Mouse (Mus musculus): ENCODE measurements around the gene Snapc2. TPM values are rescaled to one million over a fixed set of nuclear protein-coding genes. Genes with fewer than 3 reads are reported as not detected.
"Not testable (repeated sequence)": the region's sequence is repeated elsewhere in the genome, so short reads cannot be mapped to it uniquely, and the experiment has no call there.

The Snapc2 gene
- polyA plus RNA-seq, 1 experiment from 2014 or later: 58.6 TPM

DNA sequence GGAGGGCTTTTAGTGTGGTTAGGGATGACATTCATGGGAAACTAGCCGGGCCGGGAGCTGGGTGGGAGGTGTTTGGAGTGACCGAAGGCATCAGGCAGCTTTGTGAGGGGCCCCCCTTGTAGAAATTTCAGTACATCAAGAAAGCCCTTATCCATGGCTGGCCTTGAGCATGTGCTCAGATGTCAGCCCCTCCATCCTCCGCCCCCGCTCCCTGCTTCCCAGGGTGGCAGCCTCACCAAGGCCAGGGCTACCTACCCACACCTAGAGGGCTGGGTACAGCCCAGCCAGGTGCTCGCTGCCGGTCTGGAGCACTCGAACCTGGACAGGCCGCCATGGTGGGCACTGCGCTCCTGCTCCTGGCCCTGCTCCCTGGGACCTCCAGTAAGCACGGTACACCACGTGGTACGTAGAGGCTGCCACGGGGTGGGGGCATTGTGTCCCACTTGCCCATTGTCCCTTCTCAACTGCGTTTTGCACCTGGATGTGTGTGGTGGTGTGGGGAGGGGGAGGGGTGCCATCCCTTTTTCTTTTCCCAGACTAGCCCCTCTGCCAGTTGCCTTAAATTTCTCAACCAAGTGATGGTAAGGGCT lies 4.8 kb upstream of the Snapc2 start, which contains the start of gene Tgfbr3l:
TSS of gene Tgfbr3l (plus strand) at position 264 of the 590 bp plus-strand sequence.
- H3K4me3 ChIP-seq (replicated peaks; ENCODE audit: low read depth, low read length): no peak within 1 kb of the TSS
- H3K4me2 ChIP-seq (ENCODE audit: low read length): no peak within 1 kb of the TSS
- no peaks in the 10 kb centered on the region for H3K27me3 ChIP-seq (ENCODE audit: control insufficient read depth, insufficient read depth, low read length)
- WGBS: 77% methylated on average over 15 of the region's 15 CpGs
- peaks cover 62% of the 10 kb centered on the region for H3K36me3 ChIP-seq (ENCODE audit: control insufficient read depth, insufficient read depth, low read length)
- H3K4me1 ChIP-seq (ENCODE audit: control insufficient read depth, insufficient read depth, low read length): peaks cover 5% of the 10 kb centered on the region
- H3K9me3 ChIP-seq (ENCODE audit: control insufficient read depth, low read length): no peaks in the 10 kb centered on the region
- ATAC-seq (ENCODE audit: low FRiP score, low TSS enrichment) (no peak), DNase-seq (no peak)
- no peak within 1 kb of the TSS for H3K9ac ChIP-seq (replicated peaks; ENCODE audit: low read length)
- H3K27ac ChIP-seq (replicated peaks; ENCODE audit: low read depth, low read length): 0 out of 2 replicates have a peak within 1 kb of the TSS, but pooled peaks have one; percentile 8

DNA sequence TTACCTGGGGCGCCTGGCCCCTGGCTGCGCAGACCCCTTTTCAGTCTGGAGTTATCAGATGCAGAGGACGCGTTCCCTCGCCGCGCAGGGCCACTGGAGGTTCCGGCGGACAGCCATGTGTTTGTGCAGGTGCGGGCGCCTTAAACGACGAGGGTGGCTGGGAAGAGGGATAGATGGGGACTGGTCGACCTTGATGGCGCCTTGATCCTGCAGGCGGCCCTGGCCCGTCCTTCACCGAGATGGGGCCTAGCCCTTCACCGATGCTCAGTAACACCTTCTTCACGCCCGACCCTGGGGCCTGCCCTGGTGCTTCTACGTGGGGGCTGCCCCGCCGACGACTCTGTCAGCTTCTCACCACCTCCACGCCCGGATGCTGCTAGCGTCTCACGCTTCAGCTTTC lies 3.7 kb upstream of the Snapc2 start:
- peaks cover 51% of the 10 kb centered on the region for H3K36me3 ChIP-seq (ENCODE audit: control insufficient read depth, insufficient read depth, low read length)

DNA sequence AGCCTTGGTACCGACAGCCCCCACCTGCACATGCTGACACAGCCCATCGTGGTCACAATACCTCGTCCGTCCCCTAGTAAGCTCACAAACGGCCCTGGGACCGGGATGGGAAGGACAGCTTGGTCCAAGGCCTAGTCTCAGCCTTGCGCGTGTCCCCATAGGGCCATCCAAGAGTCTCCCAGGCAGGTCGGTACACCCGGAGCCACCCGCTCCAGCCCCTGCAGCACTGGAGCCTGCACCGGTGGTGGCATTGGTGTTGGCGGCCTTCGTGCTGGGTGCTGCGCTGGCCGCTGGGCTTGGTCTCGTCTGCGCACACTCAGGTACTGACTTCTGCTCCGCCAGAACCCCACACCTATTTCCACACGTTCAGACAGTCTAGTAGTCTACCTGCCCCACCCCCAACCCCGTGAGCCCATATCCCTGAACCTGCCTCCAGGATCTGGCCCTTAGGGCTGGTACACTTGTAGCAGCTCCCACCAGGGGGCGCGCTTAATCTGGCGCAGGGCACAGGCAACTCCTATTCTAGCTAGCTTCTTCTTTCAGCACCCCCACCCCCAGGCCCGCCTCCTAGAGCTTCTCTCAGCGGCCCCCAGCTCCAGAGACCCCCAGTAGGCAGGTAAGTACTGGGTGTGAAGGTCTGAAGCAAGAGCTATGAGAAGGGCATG lies 2.4 kb upstream of the Snapc2 start:
- Histone ChIP-seq H3K27me3 (ENCODE audit: control insufficient read depth, insufficient read depth, low read length) (no peaks in the 10 kb centered on the region), H3K4me1 (ENCODE audit: control insufficient read depth, insufficient read depth, low read length) (peaks cover 17% of the 10 kb centered on the region), H3K36me3 (ENCODE audit: control insufficient read depth, insufficient read depth, low read length) (peaks cover 51% of the 10 kb centered on the region), H3K9ac (replicated peaks; ENCODE audit: low read length) (no peak overlapping the region), H3K4me2 (ENCODE audit: low read length) (no peak overlapping the region), H3K9me3 (ENCODE audit: control insufficient read depth, low read length) (no peaks in the 10 kb centered on the region), H3K27ac (replicated peaks; ENCODE audit: low read depth, low read length) (no peak overlapping the region), H3K4me3 (replicated peaks; ENCODE audit: low read depth, low read length) (no peak overlapping the region)
- ATAC-seq (ENCODE audit: low FRiP score, low TSS enrichment) (peak; percentile 19; the same call in 1 of the 2 replicates), DNase-seq (peak; percentile 87)
- WGBS: 28% methylated on average over 26 of the region's 26 CpGs

More for the DNA sequence above, 3.7 kb upstream of the Snapc2 start:
- Histone ChIP-seq H3K4me2 (ENCODE audit: low read length) (no peak overlapping the region), H3K4me1 (ENCODE audit: control insufficient read depth, insufficient read depth, low read length) (peaks cover 11% of the 10 kb centered on the region), H3K9me3 (ENCODE audit: control insufficient read depth, low read length) (no peaks in the 10 kb centered on the region), H3K27ac (replicated peaks; ENCODE audit: low read depth, low read length) (0 out of 2 replicates have a peak overlapping the region, but pooled peaks have one; percentile 8), H3K4me3 (replicated peaks; ENCODE audit: low read depth, low read length) (no peak overlapping the region), H3K27me3 (ENCODE audit: control insufficient read depth, insufficient read depth, low read length) (no peaks in the 10 kb centered on the region), H3K9ac (replicated peaks; ENCODE audit: low read length) (no peak overlapping the region)
- DNase-seq (no peak), ATAC-seq (ENCODE audit: low FRiP score, low TSS enrichment) (no peak)
- WGBS: 16% methylated on average over 29 of the region's 29 CpGs

DNA sequence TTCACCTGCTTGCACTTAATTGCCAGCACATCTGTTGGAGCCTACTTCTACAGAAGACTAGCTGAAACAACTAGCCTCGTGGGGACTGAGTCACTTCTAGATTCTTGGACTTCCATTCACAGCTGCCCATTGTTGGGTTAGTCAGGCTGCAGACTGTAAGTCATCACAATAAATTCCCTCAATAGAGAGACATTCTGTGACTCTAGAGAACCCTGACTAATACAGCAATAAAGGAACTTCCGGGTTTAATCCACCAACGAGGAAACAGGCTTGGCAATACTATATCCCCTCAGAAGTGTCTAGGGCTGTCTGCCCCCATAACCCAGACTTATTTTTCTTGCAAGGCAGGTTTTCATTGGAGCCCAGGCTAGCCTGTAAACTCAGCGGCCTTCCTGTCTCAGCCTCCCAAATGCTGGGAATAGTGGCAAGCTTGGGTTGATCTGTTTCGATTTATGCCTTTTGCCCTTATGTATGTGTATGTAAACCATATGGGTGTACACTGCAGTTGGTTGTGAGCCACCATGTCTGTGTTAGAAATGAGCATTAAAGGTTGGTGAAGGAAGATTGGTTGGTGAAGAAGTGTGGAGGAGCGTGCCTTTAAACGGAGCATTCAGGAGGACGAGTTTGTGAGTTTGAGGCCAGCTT lies 642 bp upstream of the Snapc2 start:
- Histone ChIP-seq H3K27ac (replicated peaks; ENCODE audit: low read depth, low read length) (peak overlapping the region; percentile 89), H3K27me3 (ENCODE audit: control insufficient read depth, insufficient read depth, low read length) (no peaks in the 10 kb centered on the region), H3K4me1 (ENCODE audit: control insufficient read depth, insufficient read depth, low read length) (peaks cover 24% of the 10 kb centered on the region), H3K9ac (replicated peaks; ENCODE audit: low read length) (peak overlapping the region; percentile 86; the same call in 1 of the 2 replicates), H3K36me3 (ENCODE audit: control insufficient read depth, insufficient read depth, low read length) (peaks cover 50% of the 10 kb centered on the region), H3K9me3 (ENCODE audit: control insufficient read depth, low read length) (no peaks in the 10 kb centered on the region), H3K4me3 (replicated peaks; ENCODE audit: low read depth, low read length) (peak overlapping the region; percentile 92), H3K4me2 (ENCODE audit: low read length) (peak overlapping the region; percentile 75)
- ATAC-seq (ENCODE audit: low FRiP score, low TSS enrichment): no peak
- DNase-seq: no peak
- WGBS: 43% methylated on average over 8 of the region's 8 CpGs

DNA sequence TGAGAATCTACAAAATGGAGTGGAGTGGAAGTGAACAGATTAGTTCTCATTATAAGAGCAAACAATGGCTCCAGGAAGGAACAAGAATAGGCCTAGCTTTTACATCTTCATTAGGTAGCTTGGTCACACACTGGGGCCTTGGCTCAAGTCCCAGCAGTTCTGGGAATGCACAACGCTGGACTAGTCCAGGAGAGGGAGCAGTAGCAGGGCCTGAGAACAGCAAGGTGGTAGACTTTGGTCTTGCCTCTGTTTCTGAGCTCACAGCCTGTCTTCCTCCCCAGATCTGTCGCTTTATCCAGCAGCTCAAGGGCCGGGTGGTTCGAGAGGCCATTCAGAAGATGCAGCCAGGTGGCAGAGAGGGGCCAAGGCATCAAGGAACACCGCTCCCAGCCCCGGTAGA lies 1.1 kb downstream of the Snapc2 start:
- ATAC-seq (ENCODE audit: low FRiP score, low TSS enrichment) (no peak), DNase-seq (peak; percentile 79)
- peak overlapping the region; percentile 92 for H3K4me3 ChIP-seq (replicated peaks; ENCODE audit: low read depth, low read length)
- peaks cover 32% of the 10 kb centered on the region for H3K4me1 ChIP-seq (ENCODE audit: control insufficient read depth, insufficient read depth, low read length)
- H3K9ac ChIP-seq (replicated peaks; ENCODE audit: low read length): 0 out of 2 replicates have a peak overlapping the region, but pooled peaks have one; percentile 86
- H3K9me3 ChIP-seq (ENCODE audit: control insufficient read depth, low read length): no peaks in the 10 kb centered on the region
- peak overlapping the region; percentile 75 for H3K4me2 ChIP-seq (ENCODE audit: low read length)
- H3K36me3 ChIP-seq (ENCODE audit: control insufficient read depth, insufficient read depth, low read length): peaks cover 46% of the 10 kb centered on the region
- H3K27me3 ChIP-seq (ENCODE audit: control insufficient read depth, insufficient read depth, low read length): no peaks in the 10 kb centered on the region
- WGBS: 62% methylated on average over 6 of the region's 6 CpGs
- no peak overlapping the region for H3K27ac ChIP-seq (replicated peaks; ENCODE audit: low read depth, low read length)

DNA sequence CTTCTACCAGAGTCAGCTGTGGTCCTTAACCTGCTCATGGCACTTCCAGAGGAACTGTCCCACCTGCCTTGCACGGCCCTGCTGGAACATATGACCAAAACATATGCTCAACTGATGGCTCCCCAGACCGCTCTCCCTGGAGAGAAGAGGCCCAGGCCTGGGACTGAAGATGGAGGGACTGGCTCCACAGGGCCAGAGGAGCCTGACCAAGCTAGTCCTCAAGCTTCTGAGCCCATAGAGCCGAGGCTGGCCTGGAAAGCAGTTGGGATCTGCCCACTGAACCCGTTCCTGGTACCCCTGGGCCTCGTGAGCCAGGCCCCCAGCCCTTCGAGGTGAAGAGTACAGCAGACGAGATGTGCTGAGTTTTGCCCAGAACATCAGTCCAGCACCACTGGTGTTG lies 2.6 kb downstream of the Snapc2 start:
- not testable (repeated sequence) for H3K4me3 ChIP-seq (replicated peaks; ENCODE audit: low read depth, low read length); H3K9me3 ChIP-seq (ENCODE audit: control insufficient read depth, low read length); DNase-seq; H3K27ac ChIP-seq (replicated peaks; ENCODE audit: low read depth, low read length); H3K9ac ChIP-seq (replicated peaks; ENCODE audit: low read length); H3K27me3 ChIP-seq (ENCODE audit: control insufficient read depth, insufficient read depth, low read length); H3K4me2 ChIP-seq (ENCODE audit: low read length); ATAC-seq (ENCODE audit: low FRiP score, low TSS enrichment)
- Histone ChIP-seq H3K36me3 (ENCODE audit: control insufficient read depth, insufficient read depth, low read length) (peaks cover 45% of the 10 kb centered on the region), H3K4me1 (ENCODE audit: control insufficient read depth, insufficient read depth, low read length) (peaks cover 32% of the 10 kb centered on the region)
- 91% methylated on average over 7 of the region's 7 CpGs for WGBS

DNA sequence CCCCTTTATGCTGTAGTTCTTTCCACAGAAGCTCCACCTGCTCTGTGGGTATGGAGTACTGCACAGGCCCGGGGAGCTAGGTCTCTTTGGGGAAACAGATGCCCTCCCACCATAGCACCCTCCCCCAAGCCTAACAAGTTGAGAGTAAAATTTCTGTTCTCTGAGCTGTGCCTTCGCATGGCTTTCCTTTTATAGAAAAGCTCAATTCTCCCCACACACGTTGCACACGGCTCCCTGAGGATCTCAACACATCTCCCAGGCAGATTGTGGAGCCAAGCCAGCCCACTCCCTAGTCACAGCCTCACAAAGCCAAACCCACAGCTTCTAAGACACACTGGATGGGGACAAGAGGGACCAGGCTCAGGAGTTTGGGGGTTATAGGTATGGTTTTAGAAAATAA lies 4.0 kb downstream of the Snapc2 start:
- no peaks in the 10 kb centered on the region for H3K27me3 ChIP-seq (ENCODE audit: control insufficient read depth, insufficient read depth, low read length)
- ATAC-seq (ENCODE audit: low FRiP score, low TSS enrichment) (no peak), DNase-seq (no peak)
- WGBS: 56% methylated on average over 4 of the region's 4 CpGs
- H3K36me3 ChIP-seq (ENCODE audit: control insufficient read depth, insufficient read depth, low read length): peaks cover 59% of the 10 kb centered on the region
- no peaks in the 10 kb centered on the region for H3K9me3 ChIP-seq (ENCODE audit: control insufficient read depth, low read length)
- H3K4me2 ChIP-seq (ENCODE audit: low read length): peak overlapping the region; percentile 81
- H3K9ac ChIP-seq (replicated peaks; ENCODE audit: low read length): peak overlapping the region; percentile 98
- peaks cover 32% of the 10 kb centered on the region for H3K4me1 ChIP-seq (ENCODE audit: control insufficient read depth, insufficient read depth, low read length)
- H3K27ac ChIP-seq (replicated peaks; ENCODE audit: low read depth, low read length): peak overlapping the region; percentile 96; the same call in 1 of the 2 replicates
- peak overlapping the region; percentile 88 for H3K4me3 ChIP-seq (replicated peaks; ENCODE audit: low read depth, low read length)

DNA sequence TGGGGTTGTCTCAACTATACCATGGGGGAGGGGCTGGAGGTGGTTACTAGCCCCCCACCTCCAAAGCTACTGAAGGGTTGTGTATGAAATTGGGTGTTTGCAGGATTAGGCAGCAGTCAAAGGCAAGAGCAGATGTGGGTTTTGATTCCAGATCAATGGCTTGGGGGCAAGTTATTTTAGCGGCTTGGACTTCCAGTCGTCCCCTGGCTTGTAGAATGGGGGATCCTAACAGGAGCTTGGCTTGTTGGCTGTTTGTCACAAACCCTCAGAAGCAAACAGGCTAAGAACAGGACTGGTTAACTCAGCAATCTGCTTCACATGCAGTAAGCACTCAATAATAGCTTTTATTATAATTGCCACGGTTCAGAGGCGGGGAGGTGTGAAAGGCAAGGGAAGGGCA lies 4.5 kb downstream of the Snapc2 start:
- peak overlapping the region; percentile 81 for H3K4me2 ChIP-seq (ENCODE audit: low read length)
- H3K9me3 ChIP-seq (ENCODE audit: control insufficient read depth, low read length): no peaks in the 10 kb centered on the region
- peaks cover 63% of the 10 kb centered on the region for H3K36me3 ChIP-seq (ENCODE audit: control insufficient read depth, insufficient read depth, low read length)
- peaks cover 31% of the 10 kb centered on the region for H3K4me1 ChIP-seq (ENCODE audit: control insufficient read depth, insufficient read depth, low read length)
- ATAC-seq (ENCODE audit: low FRiP score, low TSS enrichment) (no peak), DNase-seq (no peak)
- peak overlapping the region; percentile 88 for H3K4me3 ChIP-seq (replicated peaks; ENCODE audit: low read depth, low read length)
- WGBS: 57% methylated on average over 4 of the region's 4 CpGs
- H3K9ac ChIP-seq (replicated peaks; ENCODE audit: low read length): peak overlapping the region; percentile 98
- peak overlapping the region; percentile 96 for H3K27ac ChIP-seq (replicated peaks; ENCODE audit: low read depth, low read length)
- no peaks in the 10 kb centered on the region for H3K27me3 ChIP-seq (ENCODE audit: control insufficient read depth, insufficient read depth, low read length)
